Mouse (Mus musculus): Measurements from ENCODE around the gene Pcsk4. TPM values are rescaled to one million over a fixed set of nuclear protein-coding genes. Genes with fewer than 3 reads are reported as not detected.

Gene Pcsk4
- polyA plus RNA-seq, 1 experiment from 2014 or later, result 3.8 TPM

DNA sequence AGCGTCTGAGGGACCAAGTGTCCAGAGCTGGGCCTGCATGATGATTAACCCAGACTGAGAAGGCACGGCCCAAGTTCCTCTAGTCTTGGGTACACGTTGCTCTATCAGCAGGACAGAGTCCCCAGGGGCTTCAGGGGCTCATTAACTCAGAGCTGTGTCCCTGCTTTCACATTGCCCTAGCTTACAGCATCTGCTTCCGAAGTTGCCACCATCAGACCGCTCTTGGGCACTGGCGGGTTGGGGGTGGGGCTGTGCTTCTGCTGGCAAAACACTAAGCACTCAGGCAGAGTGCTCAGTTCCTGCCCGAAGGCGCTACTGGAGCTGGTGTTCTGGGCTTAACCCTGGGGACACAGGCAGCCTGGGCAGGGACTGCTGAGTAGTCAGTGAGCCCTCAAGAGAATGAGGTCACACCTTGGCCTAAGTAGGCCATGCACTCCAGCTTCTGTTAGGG lies 47.4 kb downstream of the Pcsk4 start:
- DNase-seq (ENCODE audit: low spot score), result no peak
- Histone ChIP-seq H3K9me3 (ENCODE audit: control insufficient read depth, low read length) (no peaks in the 10 kb centered on the region), H3K4me1 (replicated peaks; ENCODE audit: control insufficient read depth, insufficient read depth, low read length) (no peaks in the 10 kb centered on the region), H3K4me3 (ENCODE audit: low read depth, low read length) (no peak overlapping the region), H3K4me2 (ENCODE audit: low read depth, low read length, severe bottlenecking) (no peak overlapping the region), H3K36me3 (ENCODE audit: control insufficient read depth, insufficient read depth, low read length) (peaks cover 26% of the 10 kb centered on the region), H3K9ac (ENCODE audit: low read length) (no peak overlapping the region), H3K27ac (ENCODE audit: low read depth, low read length) (no peak overlapping the region), H3K27me3 (ENCODE audit: control insufficient read depth, insufficient read depth, low read length) (no peaks in the 10 kb centered on the region)
- 85% methylated on average over 8 of the region's 8 CpGs for WGBS
- ATAC-seq (replicated peaks; ENCODE audit: low FRiP score), result no peak

GRCm38 (mm10) chr10:80281304-80281703 lies 48.0 kb downstream of the Pcsk4 start:
- no peaks in the 10 kb centered on the region for H3K27me3 ChIP-seq (ENCODE audit: control insufficient read depth, insufficient read depth, low read length)
- no peaks in the 10 kb centered on the region for H3K4me1 ChIP-seq (replicated peaks; ENCODE audit: control insufficient read depth, insufficient read depth, low read length)
- no peak overlapping the region for H3K4me3 ChIP-seq (ENCODE audit: low read depth, low read length)
- no peak overlapping the region for H3K27ac ChIP-seq (ENCODE audit: low read depth, low read length)
- peaks cover 27% of the 10 kb centered on the region for H3K36me3 ChIP-seq (ENCODE audit: control insufficient read depth, insufficient read depth, low read length)
- no peaks in the 10 kb centered on the region for H3K9me3 ChIP-seq (ENCODE audit: control insufficient read depth, low read length)
- H3K4me2 ChIP-seq (ENCODE audit: low read depth, low read length, severe bottlenecking), result no peak overlapping the region
- DNase-seq (ENCODE audit: low spot score) (no peak), ATAC-seq (replicated peaks; ENCODE audit: low FRiP score) (no peak)
- WGBS, result 83% methylated on average over 7 of the region's 7 CpGs
- H3K9ac ChIP-seq (ENCODE audit: low read length), result no peak overlapping the region

GRCm38 (mm10) chr10:80279273-80279672 lies 50.0 kb downstream of the Pcsk4 start:
- Histone ChIP-seq H3K4me2 (ENCODE audit: low read depth, low read length, severe bottlenecking) (no peak overlapping the region), H3K4me3 (ENCODE audit: low read depth, low read length) (no peak overlapping the region), H3K9me3 (ENCODE audit: control insufficient read depth, low read length) (no peaks in the 10 kb centered on the region), H3K27me3 (ENCODE audit: control insufficient read depth, insufficient read depth, low read length) (no peaks in the 10 kb centered on the region), H3K9ac (ENCODE audit: low read length) (no peak overlapping the region), H3K36me3 (ENCODE audit: control insufficient read depth, insufficient read depth, low read length) (peaks cover 22% of the 10 kb centered on the region), H3K4me1 (replicated peaks; ENCODE audit: control insufficient read depth, insufficient read depth, low read length) (no peaks in the 10 kb centered on the region), H3K27ac (ENCODE audit: low read depth, low read length) (no peak overlapping the region)
- WGBS, result 90% methylated on average over 12 of the region's 12 CpGs
- ATAC-seq (replicated peaks; ENCODE audit: low FRiP score) (no peak), DNase-seq (ENCODE audit: low spot score) (no peak)

DNA sequence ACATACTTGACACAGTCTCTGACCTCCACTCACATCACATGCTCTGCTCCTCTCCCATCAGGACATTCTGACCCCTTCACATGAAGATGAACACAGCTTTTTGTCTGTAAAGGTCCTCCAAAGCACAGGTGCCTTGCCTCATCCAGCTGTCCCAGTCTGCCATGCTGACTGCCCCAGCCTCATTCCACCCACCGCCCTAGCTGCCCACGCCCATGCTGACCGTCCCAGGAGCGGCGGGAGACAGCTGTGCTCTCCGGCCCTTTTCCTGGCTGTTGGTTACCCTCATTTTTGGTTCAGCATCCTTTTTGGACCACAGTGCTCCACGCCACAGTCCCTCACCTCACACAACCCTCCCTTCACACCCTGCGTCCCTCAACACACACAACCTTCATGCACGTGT lies 50.9 kb downstream of the Pcsk4 start:
- no peaks in the 10 kb centered on the region for H3K4me1 ChIP-seq (replicated peaks; ENCODE audit: control insufficient read depth, insufficient read depth, low read length)
- H3K4me3 ChIP-seq (ENCODE audit: low read depth, low read length), result no peak overlapping the region
- 94% methylated on average over 9 of the region's 9 CpGs for WGBS
- no peaks in the 10 kb centered on the region for H3K9me3 ChIP-seq (ENCODE audit: control insufficient read depth, low read length)
- H3K4me2 ChIP-seq (ENCODE audit: low read depth, low read length, severe bottlenecking), result no peak overlapping the region
- no peak for ATAC-seq (replicated peaks; ENCODE audit: low FRiP score)
- DNase-seq (ENCODE audit: low spot score), result no peak
- no peak overlapping the region for H3K9ac ChIP-seq (ENCODE audit: low read length)
- H3K36me3 ChIP-seq (ENCODE audit: control insufficient read depth, insufficient read depth, low read length), result peaks cover 22% of the 10 kb centered on the region
- H3K27ac ChIP-seq (ENCODE audit: low read depth, low read length), result no peak overlapping the region
- H3K27me3 ChIP-seq (ENCODE audit: control insufficient read depth, insufficient read depth, low read length), result no peaks in the 10 kb centered on the region

DNA sequence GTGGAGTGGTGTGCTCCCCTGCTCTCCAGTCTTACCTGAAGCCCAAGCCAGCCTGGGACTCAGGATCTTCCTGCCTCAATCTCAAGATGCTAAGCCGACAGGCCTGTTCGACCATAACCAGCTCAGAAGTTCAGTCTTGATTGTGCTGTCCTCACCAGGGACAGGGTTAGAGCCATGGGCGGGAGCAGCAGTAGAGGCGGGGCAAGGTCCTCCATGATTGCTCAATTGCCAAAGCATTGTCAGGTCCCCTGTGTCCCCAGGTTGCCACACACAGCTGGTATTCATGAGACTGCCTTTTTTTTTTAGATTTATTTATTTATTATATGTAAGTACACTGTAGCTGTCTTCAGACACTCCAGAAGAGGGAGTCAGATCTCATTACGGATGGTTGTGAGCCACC lies 53.1 kb downstream of the Pcsk4 start:
- ATAC-seq (replicated peaks; ENCODE audit: low FRiP score), result no peak
- WGBS, result 89% methylated on average over 5 of the region's 5 CpGs
- peaks cover 22% of the 10 kb centered on the region for H3K36me3 ChIP-seq (ENCODE audit: control insufficient read depth, insufficient read depth, low read length)

GRCm38 (mm10) chr10:80273847-80274246 lies 55.5 kb downstream of the Pcsk4 start:
- Histone ChIP-seq H3K4me1 (replicated peaks; ENCODE audit: control insufficient read depth, insufficient read depth, low read length) (0 out of 2 replicates have a peak, but pooled peaks cover under 1% of the 10 kb centered on the region), H3K9me3 (ENCODE audit: control insufficient read depth, low read length) (no peaks in the 10 kb centered on the region), H3K27ac (ENCODE audit: low read depth, low read length) (no peak overlapping the region), H3K4me2 (ENCODE audit: low read depth, low read length, severe bottlenecking) (no peak overlapping the region), H3K36me3 (ENCODE audit: control insufficient read depth, insufficient read depth, low read length) (peaks cover 14% of the 10 kb centered on the region; the same call in 1 of the 2 replicates), H3K27me3 (ENCODE audit: control insufficient read depth, insufficient read depth, low read length) (no peaks in the 10 kb centered on the region), H3K4me3 (ENCODE audit: low read depth, low read length) (no peak overlapping the region), H3K9ac (ENCODE audit: low read length) (no peak overlapping the region)
- ATAC-seq (replicated peaks; ENCODE audit: low FRiP score) (no peak), DNase-seq (ENCODE audit: low spot score) (no peak)
- 97% methylated on average over 3 of the region's 3 CpGs for WGBS

More for the DNA sequence above, 53.1 kb downstream of the Pcsk4 start:
- no peak overlapping the region for H3K9ac ChIP-seq (ENCODE audit: low read length)
- no peak overlapping the region for H3K27ac ChIP-seq (ENCODE audit: low read depth, low read length)
- H3K4me3 ChIP-seq (ENCODE audit: low read depth, low read length), result no peak overlapping the region
- H3K9me3 ChIP-seq (ENCODE audit: control insufficient read depth, low read length), result no peaks in the 10 kb centered on the region
- H3K4me2 ChIP-seq (ENCODE audit: low read depth, low read length, severe bottlenecking), result no peak overlapping the region
- H3K27me3 ChIP-seq (ENCODE audit: control insufficient read depth, insufficient read depth, low read length), result no peaks in the 10 kb centered on the region
- no peak for DNase-seq (ENCODE audit: low spot score)
- H3K4me1 ChIP-seq (replicated peaks; ENCODE audit: control insufficient read depth, insufficient read depth, low read length), result no peaks in the 10 kb centered on the region

- H3K36me3 ChIP-seq (ENCODE audit: control insufficient read depth, insufficient read depth, low read length), result peaks cover 2% of the 10 kb centered on the region; the same call in 1 of the 2 replicates
Observed at GRCm38 (mm10) chr10:80271870-80272585, 57.3 kb downstream of the Pcsk4 start.

More at GRCm38 (mm10) chr10:80271870-80272585, 57.3 kb downstream of the Pcsk4 start:
- Histone ChIP-seq H3K4me3 (ENCODE audit: low read depth, low read length) (no peak overlapping the region), H3K27me3 (ENCODE audit: control insufficient read depth, insufficient read depth, low read length) (no peaks in the 10 kb centered on the region), H3K27ac (ENCODE audit: low read depth, low read length) (no peak overlapping the region), H3K4me1 (replicated peaks; ENCODE audit: control insufficient read depth, insufficient read depth, low read length) (peaks cover 10% of the 10 kb centered on the region), H3K9ac (ENCODE audit: low read length) (no peak overlapping the region), H3K9me3 (ENCODE audit: control insufficient read depth, low read length) (no peaks in the 10 kb centered on the region), H3K4me2 (ENCODE audit: low read depth, low read length, severe bottlenecking) (no peak overlapping the region)
- no peak for DNase-seq (ENCODE audit: low spot score)
- 87% methylated on average over 8 of the region's 8 CpGs for WGBS
- no peak for ATAC-seq (replicated peaks; ENCODE audit: low FRiP score)

All from forebrain, embryonic 11.5 days (tissue).